Mouse (Mus musculus): ENCODE results near the gene Krt75. TPM values are rescaled to one million over a fixed set of nuclear protein-coding genes. Genes with fewer than 3 reads are reported as not detected.

Krt75 gene
- polyA plus RNA-seq, 1 experiment from 2014 or later: 0.52 TPM

Small RNA genes lying within 50 kb of the gene (microRNA-seq; reads per million reads assigned to microRNA genes)
- gene Gm44393 (not detected), gene Gm44460 (not detected)

Other genes starting within 250 kb of the Krt75 start
- 0.75 and 1.0 TPM in 2 replicates for gene Krt80, start 203.7 kb downstream of the Krt75 start, polyA plus RNA-seq (2015; fragmentation: Nextera tagmentation; extraction: Ambion mirVana)
- gene Krt7, start 162.9 kb downstream of the Krt75 start, polyA plus RNA-seq (2015; fragmentation: Nextera tagmentation; extraction: Ambion mirVana): 23.2 and 24.4 TPM in 2 replicates
- 1.3 and 1.7 TPM in 2 replicates for gene Krt87, start 135.1 kb downstream of the Krt75 start, polyA plus RNA-seq (2015; fragmentation: Nextera tagmentation; extraction: Ambion mirVana)
- not detected in 2 replicates for gene Krt88, start 126.2 kb downstream of the Krt75 start, polyA plus RNA-seq (2015; fragmentation: Nextera tagmentation; extraction: Ambion mirVana)
- not detected in 2 replicates for gene Krt81, start 110.2 kb downstream of the Krt75 start, polyA plus RNA-seq (2015; fragmentation: Nextera tagmentation; extraction: Ambion mirVana)
- gene Krt86, start 100.4 kb downstream of the Krt75 start, polyA plus RNA-seq (2015; fragmentation: Nextera tagmentation; extraction: Ambion mirVana): not detected in 2 replicates
- gene Krt83, start 82.4 kb downstream of the Krt75 start, polyA plus RNA-seq (2015; fragmentation: Nextera tagmentation; extraction: Ambion mirVana): not detected in 2 replicates
- gene Gm49425, start 56.6 kb downstream of the Krt75 start, polyA plus RNA-seq (2015; fragmentation: Nextera tagmentation; extraction: Ambion mirVana): 0.50 TPM in 1 of 2 replicates, not detected in the other
- gene Krt84, start 41.1 kb downstream of the Krt75 start, polyA plus RNA-seq (2015; fragmentation: Nextera tagmentation; extraction: Ambion mirVana): 0.09 and 0.13 TPM in 2 replicates
- not detected in 2 replicates for gene Krt82, start 23.2 kb downstream of the Krt75 start, polyA plus RNA-seq (2015; fragmentation: Nextera tagmentation; extraction: Ambion mirVana)
- gene Krt90, start 11.0 kb downstream of the Krt75 start, polyA plus RNA-seq (2015; fragmentation: Nextera tagmentation; extraction: Ambion mirVana): 0.08 TPM in 1 of 2 replicates, not detected in the other
- not detected in 2 replicates for gene Gm5414, start 54.3 kb upstream of the Krt75 start, polyA plus RNA-seq (2015; fragmentation: Nextera tagmentation; extraction: Ambion mirVana)
- not detected in 2 replicates for gene Gm5478, start 73.5 kb upstream of the Krt75 start, polyA plus RNA-seq (2015; fragmentation: Nextera tagmentation; extraction: Ambion mirVana)
- not detected in 2 replicates for gene Krt6b, start 106.4 kb upstream of the Krt75 start, polyA plus RNA-seq (2015; fragmentation: Nextera tagmentation; extraction: Ambion mirVana)
- gene Krt6a, start 120.4 kb upstream of the Krt75 start, polyA plus RNA-seq (2015; fragmentation: Nextera tagmentation; extraction: Ambion mirVana): 1.1 and 1.7 TPM in 2 replicates
- gene Krt5, start 139.0 kb upstream of the Krt75 start, polyA plus RNA-seq (2015; fragmentation: Nextera tagmentation; extraction: Ambion mirVana): 199 and 235 TPM in 2 replicates
- gene Krt71, start 169.2 kb upstream of the Krt75 start, polyA plus RNA-seq (2015; fragmentation: Nextera tagmentation; extraction: Ambion mirVana): not detected in 2 replicates
- gene Krt72, start 212.6 kb upstream of the Krt75 start, polyA plus RNA-seq (2015; fragmentation: Nextera tagmentation; extraction: Ambion mirVana): 0.11 and 0.49 TPM in 2 replicates
- not detected in 2 replicates for gene Krt73, start 228.4 kb upstream of the Krt75 start, polyA plus RNA-seq (2015; fragmentation: Nextera tagmentation; extraction: Ambion mirVana)
- gene Krt2, start 244.3 kb upstream of the Krt75 start, polyA plus RNA-seq (2015; fragmentation: Nextera tagmentation; extraction: Ambion mirVana): 0.47 and 0.57 TPM in 2 replicates